Mouse (Mus musculus): ENCODE measurements around the gene Eya3.
"Not testable (repeated sequence)": the region's sequence is repeated elsewhere in the genome, so short reads cannot be mapped to it uniquely, and the experiment has no call there.

Eya3 gene

GRCm38 (mm10) chr4:132743992-132744911 lies 105.5 kb downstream of the Eya3 start:
- DNase-seq (ENCODE audit: low spot score in 2 of 2) = no peak

DNA sequence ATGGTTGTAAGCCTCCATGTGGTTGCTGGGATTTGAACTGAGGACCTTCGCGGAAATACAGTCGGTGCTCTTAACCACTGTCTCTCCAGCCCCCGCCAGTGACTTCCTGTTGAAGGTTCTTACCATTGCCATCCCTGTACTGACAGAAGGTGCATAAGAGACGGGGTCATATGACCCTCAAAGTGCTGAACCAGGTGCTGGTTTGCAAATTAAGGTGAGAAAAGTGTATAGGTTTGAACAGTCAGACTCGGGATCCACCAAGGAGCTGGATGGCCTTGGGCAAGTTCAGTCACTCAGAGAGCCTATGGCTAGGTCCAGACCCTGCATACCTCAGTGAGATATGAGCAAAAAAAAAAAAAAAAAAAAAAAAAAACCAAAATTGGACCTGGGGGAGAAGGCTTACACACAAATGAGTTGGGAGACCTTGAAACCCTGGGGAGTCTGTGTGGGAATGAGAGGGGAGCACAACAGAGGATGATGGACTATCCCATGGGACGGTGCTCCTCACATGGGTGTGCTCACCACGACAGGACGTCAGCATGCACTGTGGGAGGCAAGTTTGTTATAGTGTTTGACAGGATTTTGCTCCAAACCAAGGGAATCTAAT lies 108.2 kb downstream of the Eya3 start:
- DNase-seq (ENCODE audit: low spot score in 2 of 2) = no peak

DNA sequence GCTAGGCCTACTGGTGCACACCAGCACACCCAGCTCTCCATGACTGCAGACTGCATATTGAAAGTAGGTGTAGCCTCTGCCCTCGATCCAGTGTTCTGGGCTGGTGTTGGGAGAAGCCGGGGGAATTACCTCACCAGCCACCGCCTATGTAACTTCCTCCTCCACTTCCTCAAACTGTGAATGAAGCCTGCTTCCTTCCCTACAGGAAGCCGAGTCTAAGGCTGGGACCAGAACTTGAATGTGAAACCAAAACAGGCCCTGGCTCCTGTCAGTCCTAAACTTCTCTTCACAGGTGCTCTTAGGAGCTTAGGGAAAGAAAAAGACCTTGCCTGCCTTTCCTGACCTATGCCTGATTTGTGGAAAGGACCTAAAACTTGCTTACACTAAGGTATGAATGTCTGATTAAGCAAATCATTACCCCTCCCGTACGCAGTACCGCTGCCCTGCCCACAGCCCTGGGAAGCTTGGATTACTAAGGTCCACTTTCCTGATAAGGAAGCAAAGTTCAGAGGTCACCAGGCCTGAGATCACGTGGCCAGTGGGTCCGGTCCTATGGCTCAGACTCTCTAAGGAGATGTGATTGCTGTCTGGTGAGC lies 109.0 kb downstream of the Eya3 start:
- peak in 1 of 2 experiments; percentile 22 for DNase-seq (ENCODE audit: low spot score in 2 of 2)

DNA sequence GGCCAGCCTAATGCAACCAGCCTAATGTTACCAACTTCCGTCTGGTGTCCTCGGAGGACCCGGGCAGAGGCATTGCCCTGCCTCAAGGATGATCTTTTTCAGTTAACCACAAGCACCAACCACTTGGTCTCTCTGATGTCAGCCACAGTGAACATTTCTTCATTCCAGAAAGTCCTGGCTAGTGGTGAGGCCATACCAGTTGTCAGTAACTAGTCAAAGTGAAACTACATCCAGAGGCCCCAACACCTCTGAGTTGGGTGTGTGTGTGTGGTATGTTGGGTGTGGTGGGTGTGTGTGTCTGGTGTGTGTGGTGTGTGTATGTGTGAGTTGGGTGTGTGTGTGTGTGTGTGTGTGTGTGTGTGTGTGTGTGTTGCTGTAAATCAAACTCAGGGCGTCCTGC lies 110.0 kb downstream of the Eya3 start:
- no peak for DNase-seq (ENCODE audit: low spot score in 2 of 2)

DNA sequence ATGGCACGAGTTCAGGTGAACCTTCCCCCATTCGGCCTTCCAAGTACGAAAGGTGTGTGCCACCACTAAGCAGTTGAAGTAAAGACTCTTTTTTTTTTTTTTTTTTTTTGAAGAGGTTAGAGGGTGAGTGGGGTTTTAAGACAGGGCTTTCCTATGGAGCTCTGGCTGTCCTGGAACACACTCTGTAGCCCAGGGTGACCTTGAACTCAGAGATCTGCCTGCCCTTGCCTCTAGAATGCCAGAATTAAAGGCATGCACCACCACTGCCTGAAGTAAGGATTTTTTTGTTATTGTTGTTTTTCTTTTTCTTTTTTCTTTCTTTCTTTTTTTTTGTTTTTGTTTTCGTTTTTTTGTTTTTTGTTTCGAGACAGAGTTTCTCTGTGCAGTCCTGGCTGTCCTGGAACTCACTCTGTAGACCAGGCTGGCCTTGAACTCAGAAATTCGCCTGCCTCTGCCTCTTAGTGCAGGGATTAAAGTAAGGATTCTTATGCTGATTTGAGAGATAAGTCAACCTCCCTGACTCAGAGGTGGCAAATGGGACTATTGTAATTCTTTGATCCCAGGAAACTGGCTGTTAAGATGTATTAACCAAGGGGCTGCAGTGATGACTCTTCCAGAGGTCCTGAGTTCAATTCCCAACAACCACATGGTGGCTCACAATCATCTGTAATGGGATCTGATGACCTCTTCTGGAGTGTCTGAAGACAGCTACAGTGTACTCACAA lies 110.6 kb downstream of the Eya3 start:
- no peak for DNase-seq (ENCODE audit: low spot score in 2 of 2)

GRCm38 (mm10) chr4:132752992-132753391 lies 114.2 kb downstream of the Eya3 start:
- no peak for DNase-seq (ENCODE audit: low spot score in 2 of 2)

DNA sequence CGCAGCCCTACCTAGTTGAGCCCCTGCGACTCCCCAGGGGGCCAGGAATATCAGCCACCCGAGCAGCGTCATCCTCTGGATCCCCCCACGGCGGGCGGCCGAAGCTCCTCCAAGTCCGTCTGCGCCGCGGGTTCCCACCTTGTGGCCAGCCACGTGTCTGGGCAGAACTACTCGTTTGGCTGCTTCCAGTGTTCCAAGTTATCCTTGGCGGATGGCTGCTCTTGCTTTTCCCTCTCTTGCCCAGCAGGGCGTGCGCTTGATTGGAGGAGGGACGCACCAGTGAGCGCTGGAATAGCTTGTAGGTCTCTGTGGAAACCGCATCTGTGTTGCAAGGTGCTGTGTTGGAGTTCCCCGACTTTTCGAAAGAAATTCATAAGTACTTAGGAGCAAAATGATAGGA lies 118.2 kb downstream of the Eya3 start, which contains the start of gene Smpdl3b:
TSS of gene Smpdl3b (minus strand) at position 279 of the 400 bp plus-strand sequence.
- DNase-seq (ENCODE audit: low spot score in 2 of 2) = no peak

GRCm38 (mm10) chr4:132757633-132758351 lies 119.0 kb downstream of the Eya3 start:
- no peak for DNase-seq (ENCODE audit: low spot score in 2 of 2)

GRCm38 (mm10) chr4:132760296-132760695 lies 121.5 kb downstream of the Eya3 start:
- no peak for DNase-seq (ENCODE audit: low spot score in 2 of 2)

GRCm38 (mm10) chr4:132762602-132763001 lies 123.8 kb downstream of the Eya3 start:
- DNase-seq (ENCODE audit: low spot score in 2 of 2) = no peak

DNA sequence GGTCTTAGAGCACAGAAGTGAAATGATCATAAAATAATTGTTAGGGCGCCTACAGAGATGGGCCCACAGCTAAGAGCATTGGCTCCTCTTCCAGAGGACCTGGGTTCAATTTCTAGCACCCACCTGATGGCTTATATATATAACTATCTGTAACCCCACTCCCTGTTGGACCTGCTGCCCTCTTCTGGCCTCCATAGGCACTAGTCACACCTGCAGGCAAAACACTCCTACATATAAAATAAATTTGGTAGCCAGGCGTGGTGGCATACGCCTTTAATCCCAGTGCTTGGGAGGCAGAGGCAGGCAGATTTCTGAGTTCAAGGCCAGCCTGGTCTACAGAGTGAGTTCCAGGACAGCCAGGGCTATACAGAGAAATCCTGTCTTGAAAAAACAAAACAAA lies 124.3 kb downstream of the Eya3 start:
- DNase-seq (ENCODE audit: low spot score in 2 of 2) = not testable (repeated sequence)

DNA sequence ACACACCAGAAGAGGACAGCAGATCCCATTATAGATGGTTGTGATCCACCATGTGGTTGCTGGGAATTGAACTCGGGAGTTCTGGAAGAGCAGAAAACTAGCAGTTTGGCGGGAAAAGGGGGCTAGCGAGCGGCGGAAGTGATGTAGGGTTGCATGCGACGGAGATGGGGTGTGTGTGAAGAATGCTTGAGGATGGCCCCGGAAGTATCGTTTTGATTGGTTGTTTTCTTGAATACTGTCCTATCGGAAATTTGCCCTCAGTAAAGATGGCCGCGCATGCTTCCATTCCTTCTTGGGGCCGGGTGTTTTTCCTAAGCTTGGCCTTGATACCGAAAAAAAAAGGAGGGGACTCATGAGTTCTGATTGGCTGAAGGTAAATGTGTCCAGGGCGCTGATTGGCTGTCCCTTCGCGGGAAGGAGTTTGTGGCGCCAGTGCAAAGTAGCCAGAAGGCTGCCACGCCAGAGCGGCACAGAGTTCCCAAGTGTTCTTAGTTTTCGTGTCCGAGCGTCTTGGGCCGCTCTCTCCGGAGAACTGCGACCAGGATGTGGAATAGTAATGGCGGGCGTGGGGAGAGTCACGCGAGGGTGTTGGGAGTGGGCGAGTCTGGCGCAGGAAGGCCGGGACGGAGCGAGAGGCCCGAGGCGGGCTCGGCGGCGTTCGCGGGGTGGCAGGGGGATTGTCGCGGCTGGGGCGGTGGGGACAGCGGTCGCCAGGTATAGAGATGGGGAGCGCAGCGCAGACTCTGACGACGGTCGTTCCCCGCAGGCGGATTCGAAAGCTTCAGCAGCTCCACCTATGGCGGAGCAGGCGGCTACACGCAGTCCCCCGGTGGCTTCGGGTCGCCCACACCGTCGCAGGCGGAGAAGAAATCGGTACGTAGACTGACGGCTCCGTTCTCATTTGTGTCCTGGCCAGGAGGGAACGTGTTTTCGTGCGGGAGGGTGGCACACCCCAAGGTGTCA lies 129.4 kb downstream of the Eya3 start, which contains the start of gene Rpa2:
TSS of gene Rpa2 (plus strand) at position 419 of the 963 bp plus-strand sequence.
- DNase-seq (ENCODE audit: low spot score in 2 of 2) = peak; percentile 95 to 96

DNA sequence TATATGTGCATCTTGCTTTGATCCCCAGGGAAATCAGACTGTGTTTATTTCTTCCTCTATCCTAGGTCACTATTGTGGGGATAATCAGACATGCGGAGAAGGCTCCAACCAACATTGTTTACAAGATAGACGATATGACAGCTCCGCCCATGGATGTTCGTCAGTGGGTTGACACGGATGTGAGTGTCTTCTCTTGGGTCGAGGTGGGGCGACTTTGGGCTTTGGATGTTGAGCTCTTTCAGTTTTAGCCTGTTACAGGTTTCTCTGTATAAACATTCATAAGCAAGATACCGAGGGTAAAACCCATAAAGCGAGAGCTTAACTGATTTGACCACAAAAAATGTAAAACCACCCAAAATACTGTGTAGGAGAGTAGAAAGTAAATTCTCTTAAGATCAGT lies 133.0 kb downstream of the Eya3 start:
- no peak for DNase-seq (ENCODE audit: low spot score in 2 of 2)
